Mouse (Mus musculus): ENCODE data around the gene Bnip1.

DNA sequence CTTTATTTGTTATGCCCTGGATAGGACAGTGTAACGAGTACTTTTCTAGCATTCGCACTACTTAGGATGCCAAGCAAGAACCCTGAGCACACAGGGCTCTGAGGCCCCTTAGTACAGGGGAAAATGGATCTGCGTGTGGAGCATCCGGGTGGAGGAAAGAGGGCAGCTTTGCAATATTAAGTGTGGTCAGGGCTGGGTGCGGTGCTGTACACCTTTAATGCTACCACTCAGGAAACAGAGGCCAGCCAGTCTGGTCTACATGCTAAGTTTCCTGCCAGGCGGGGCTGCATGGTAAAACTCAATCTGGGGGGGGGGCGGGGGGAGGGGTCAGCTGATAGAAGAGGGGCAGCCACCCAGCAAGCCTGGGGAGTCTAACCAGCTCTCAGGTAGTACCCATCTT lies 14.5 kb downstream of the Bnip1 start:
- TF ChIP-seq CTCF (IDR thresholded peaks at IDR 0.05; ENCODE audit: extremely low read depth, insufficient read depth, insufficient read length, insufficient replicate concordance), result no peak
- TF ChIP-seq POLR2A (IDR thresholded peaks at IDR 0.05; ENCODE audit: low read depth, low read length), result no peak

All from spleen, adult 2 months (tissue).